Mouse (Mus musculus) midbrain, embryonic 16.5 days (tissue): ENCODE results near the gene Foxp1. TPM values are rescaled to one million over a fixed set of nuclear protein-coding genes. Genes with fewer than 3 reads are reported as not detected.
A peak's percentile ranks its signal among the peaks of the same experiment; 100 is the strongest.

Experiments
- ATAC-seq: fragments of 200-750 bp; cut with Nextera tagmentation; 2 replicates; pipeline ENCODE4 v1.8.0; 2017; ENCODE audit warnings: moderate TSS enrichment
- H3K27ac ChIP-seq: fragments of 300-500 bp; sonication (generic); 2 replicates; pipeline ENCODE4 v1.5.1; 2014; ENCODE audit warnings: mild to moderate bottlenecking, low read length, mixed read lengths
- H3K27me3 ChIP-seq: fragments of 300-500 bp; sonication (generic); 2 replicates; pipeline ENCODE4 v1.6.1; 2014; ENCODE audit warnings: low read depth, low read length, mixed read lengths; ENCODE audit not compliant: control insufficient read depth, insufficient read depth
- H3K36me3 ChIP-seq: fragments of 300-500 bp; sonication (generic); 2 replicates; pipeline ENCODE4 v1.6.1; 2014; ENCODE audit warnings: mild to moderate bottlenecking, low read length, moderate library complexity, mixed read lengths; ENCODE audit not compliant: control insufficient read depth, insufficient read depth
- H3K4me1 ChIP-seq: fragments of 300-500 bp; sonication (generic); 2 replicates; pipeline ENCODE4 v1.6.1; 2014; ENCODE audit warnings: mild to moderate bottlenecking, low read length, mixed read lengths; ENCODE audit not compliant: control insufficient read depth, insufficient read depth
- H3K4me2 ChIP-seq: fragments of 300-500 bp; sonication (generic); 2 replicates; pipeline ENCODE4 v1.6.1; 2014; ENCODE audit warnings: mild to moderate bottlenecking, low read length, mixed read lengths
- H3K4me3 ChIP-seq: fragments of 300-500 bp; sonication (generic); 2 replicates; pipeline ENCODE4 v1.5.1; 2014; ENCODE audit warnings: low read depth, mild to moderate bottlenecking, low read length, moderate library complexity, mixed read lengths
- H3K9ac ChIP-seq: fragments of 300-500 bp; sonication (generic); 2 replicates; pipeline ENCODE4 v1.6.1; 2014; ENCODE audit warnings: low read depth, low read length, mixed read lengths
- H3K9me3 ChIP-seq: fragments of 300-500 bp; sonication (generic); replicated peaks from 2 replicates; pipeline ENCODE4 v1.6.1; 2014; ENCODE audit warnings: mild to moderate bottlenecking, low read length, mixed read lengths; ENCODE audit not compliant: control insufficient read depth, poor library complexity, severe bottlenecking
- WGBS: fragments of 180-500 bp; shearing (Covaris S2); extraction: QIAGEN DNeasy Blood & Tissue Kit; methylation state at CpG from one replicate; pipeline ENCODE4 v1.1.7; 2014; 5-methylcytosine and 5-hydroxymethylcytosine counted together
- polyA plus RNA-seq: library from polyadenylated mRNA; unstranded; fragments of >200 nt; fragmentation: Nextera tagmentation; extraction: Ambion mirVana; gene quantifications from 2 replicates; pipeline ENCODE4 v1.2.1, GENCODE M21; 2015

Gene Foxp1
- polyA plus RNA-seq, 1 experiment from 2014 or later, result 79.8 TPM

DNA sequence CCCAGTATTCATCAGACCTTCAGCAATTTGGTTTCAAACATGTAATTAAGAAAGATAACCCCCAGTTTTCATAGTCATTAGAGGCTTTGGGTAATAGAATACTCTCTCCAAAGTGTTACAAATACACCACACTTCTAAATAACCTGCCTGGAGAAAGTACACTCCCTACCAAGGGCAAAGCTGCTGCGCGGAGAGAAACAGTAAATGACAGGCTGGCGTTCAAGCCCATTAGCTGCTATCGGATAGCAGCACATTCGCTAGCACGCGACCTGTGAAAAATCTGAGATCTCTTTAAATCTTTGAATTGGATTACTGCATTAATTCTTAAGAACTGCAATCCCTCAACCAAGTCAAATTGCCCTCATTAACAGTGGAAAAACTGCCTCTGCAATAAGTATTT lies 418.1 kb downstream of the Foxp1 start:
- H3K4me3 ChIP-seq, result no peak overlapping the region
- H3K4me1 ChIP-seq, result peaks cover 10% of the 10 kb centered on the region
- H3K36me3 ChIP-seq, result no peaks in the 10 kb centered on the region
- no peaks in the 10 kb centered on the region for H3K27me3 ChIP-seq
- H3K9ac ChIP-seq, result no peak overlapping the region
- WGBS, result 36% methylated on average over 7 of the region's 7 CpGs
- H3K9me3 ChIP-seq, result no peaks in the 10 kb centered on the region
- ATAC-seq, result no peak
- no peak overlapping the region for H3K27ac ChIP-seq
- H3K4me2 ChIP-seq, result no peak overlapping the region

DNA sequence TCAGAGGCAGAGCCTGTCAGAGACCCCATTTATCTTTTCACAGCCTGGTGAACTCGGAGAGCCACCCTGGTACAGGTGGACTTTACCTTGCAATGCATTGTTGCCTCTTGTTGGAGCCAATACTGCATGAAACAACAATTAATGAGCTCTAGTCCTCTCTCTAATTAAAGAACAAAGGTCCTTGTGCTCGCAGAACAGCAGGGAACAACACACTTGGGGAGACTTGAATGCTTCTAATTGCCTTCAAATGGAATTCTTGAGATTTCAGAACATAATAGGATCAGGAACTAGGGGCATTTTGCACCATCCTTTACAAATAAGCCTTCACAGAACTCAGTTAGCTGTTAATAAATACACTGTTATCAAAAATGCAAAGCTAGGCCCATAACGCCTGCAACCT lies 418.6 kb downstream of the Foxp1 start:
- no peak for ATAC-seq
- Histone ChIP-seq H3K36me3 (no peaks in the 10 kb centered on the region), H3K4me2 (no peak overlapping the region), H3K9me3 (no peaks in the 10 kb centered on the region), H3K4me3 (no peak overlapping the region), H3K27ac (no peak overlapping the region), H3K9ac (no peak overlapping the region), H3K4me1 (peaks cover 10% of the 10 kb centered on the region), H3K27me3 (no peaks in the 10 kb centered on the region)
- WGBS, result 47% methylated on average over 3 of the region's 3 CpGs

DNA sequence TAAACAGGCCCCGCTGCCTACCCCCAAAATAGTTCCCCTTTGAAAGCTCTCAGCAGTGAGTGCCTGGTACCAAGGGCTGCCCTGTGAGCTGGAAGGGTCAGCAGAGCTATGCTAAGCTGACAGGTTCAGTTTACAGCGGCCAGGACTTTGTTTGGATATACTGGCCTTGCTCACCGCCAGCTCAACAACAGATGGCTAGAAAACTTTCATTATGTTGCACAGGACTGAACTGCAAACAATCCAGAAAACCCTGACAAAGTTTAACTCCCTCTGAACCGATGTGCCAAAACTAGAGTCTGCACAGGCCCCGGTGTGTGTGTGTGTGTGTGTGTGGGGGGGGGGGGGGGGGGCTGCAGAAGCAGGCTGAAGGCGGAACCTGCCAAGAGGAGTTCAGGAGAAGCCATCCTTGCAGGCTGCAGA lies 421.0 kb downstream of the Foxp1 start:
- no peak overlapping the region for H3K9ac ChIP-seq
- no peaks in the 10 kb centered on the region for H3K27me3 ChIP-seq
- H3K4me1 ChIP-seq, result peaks cover 12% of the 10 kb centered on the region
- WGBS, result 4% methylated on average over 5 of the region's 6 CpGs
- no peak overlapping the region for H3K4me3 ChIP-seq
- no peak overlapping the region for H3K27ac ChIP-seq
- H3K9me3 ChIP-seq, result no peaks in the 10 kb centered on the region
- H3K36me3 ChIP-seq, result no peaks in the 10 kb centered on the region
- no peak overlapping the region for H3K4me2 ChIP-seq
- no peak for ATAC-seq

DNA sequence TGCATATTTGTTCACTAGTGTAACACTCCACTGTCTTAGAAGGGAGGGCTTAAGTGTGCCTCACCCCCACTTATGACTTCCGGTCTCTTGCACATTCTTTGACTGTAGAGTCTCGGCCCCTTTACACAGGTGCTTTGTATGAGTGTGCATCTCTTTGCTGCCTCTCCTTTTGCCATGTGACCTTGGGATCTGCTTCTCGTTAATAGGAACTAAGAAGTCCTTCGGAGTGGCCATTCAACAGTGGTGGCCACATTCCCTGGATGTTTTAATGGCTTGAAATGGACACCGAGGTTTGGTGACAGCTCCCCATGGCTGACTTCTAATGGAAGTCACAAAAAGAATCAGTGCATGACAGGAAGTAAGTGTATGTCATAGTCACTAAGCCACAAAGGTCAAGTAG lies 422.2 kb downstream of the Foxp1 start:
- no peak for ATAC-seq

DNA sequence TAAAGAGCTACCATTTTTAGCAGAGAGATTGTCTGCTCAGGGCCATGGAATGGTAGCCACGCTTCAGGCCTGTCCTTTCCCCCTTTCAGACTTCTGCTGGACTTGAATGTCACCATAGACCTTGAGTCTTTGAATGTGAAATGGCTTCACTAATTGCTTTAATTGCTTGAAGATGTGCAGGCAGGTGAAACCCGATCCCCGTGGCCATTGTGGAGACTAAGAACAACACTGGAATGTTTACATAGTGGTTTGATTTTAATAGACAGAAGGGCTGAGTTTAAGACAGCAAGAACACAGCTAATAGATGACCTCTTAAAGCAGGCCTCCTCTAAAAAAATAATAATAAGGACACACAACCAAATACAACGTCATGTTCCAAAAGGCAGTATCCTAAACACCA lies 422.7 kb downstream of the Foxp1 start:
- Histone ChIP-seq H3K4me2 (no peak overlapping the region), H3K9me3 (no peaks in the 10 kb centered on the region), H3K4me1 (peaks cover 24% of the 10 kb centered on the region), H3K27ac (no peak overlapping the region), H3K27me3 (no peaks in the 10 kb centered on the region), H3K36me3 (no peaks in the 10 kb centered on the region), H3K9ac (no peak overlapping the region), H3K4me3 (no peak overlapping the region)
- no peak for ATAC-seq
- WGBS, result 73% methylated on average over 4 of the region's 4 CpGs

More for the DNA sequence above, 422.2 kb downstream of the Foxp1 start:
- peaks cover 20% of the 10 kb centered on the region for H3K4me1 ChIP-seq
- no peaks in the 10 kb centered on the region for H3K36me3 ChIP-seq
- no peaks in the 10 kb centered on the region for H3K27me3 ChIP-seq
- H3K9me3 ChIP-seq, result no peaks in the 10 kb centered on the region
- no peak overlapping the region for H3K4me3 ChIP-seq
- H3K4me2 ChIP-seq, result no peak overlapping the region
- no peak overlapping the region for H3K9ac ChIP-seq
- no peak overlapping the region for H3K27ac ChIP-seq
- WGBS, result 64% methylated on average over 5 of the region's 5 CpGs

DNA sequence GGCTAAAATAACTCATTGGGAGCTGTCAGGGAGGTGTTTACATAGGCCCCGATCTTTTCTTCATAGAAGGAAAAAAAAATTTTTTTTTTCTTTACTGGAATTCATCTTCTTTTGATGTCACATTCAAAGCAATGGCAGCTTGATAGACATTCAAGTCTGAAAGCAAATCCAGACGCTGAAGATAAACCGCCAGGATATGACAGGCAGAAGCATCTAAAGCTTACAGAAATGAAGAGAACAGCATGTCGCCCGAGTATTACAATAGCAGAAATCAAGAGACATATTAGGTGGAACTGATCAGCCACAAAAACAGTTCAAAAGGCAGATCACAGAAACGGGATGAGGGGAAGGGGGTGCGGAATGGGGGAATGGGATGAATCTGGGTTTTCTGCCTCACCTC lies 425.3 kb downstream of the Foxp1 start:
- Histone ChIP-seq H3K27ac (no peak overlapping the region), H3K9me3 (no peaks in the 10 kb centered on the region), H3K4me2 (0 out of 2 replicates have a peak overlapping the region, but pooled peaks have one; percentile 1), H3K4me1 (peaks cover 21% of the 10 kb centered on the region), H3K9ac (no peak overlapping the region), H3K4me3 (no peak overlapping the region), H3K27me3 (no peaks in the 10 kb centered on the region), H3K36me3 (no peaks in the 10 kb centered on the region)
- peak; percentile 49; the same call in 1 of the 2 replicates for ATAC-seq
- WGBS, result 19% methylated on average over 7 of the region's 7 CpGs

DNA sequence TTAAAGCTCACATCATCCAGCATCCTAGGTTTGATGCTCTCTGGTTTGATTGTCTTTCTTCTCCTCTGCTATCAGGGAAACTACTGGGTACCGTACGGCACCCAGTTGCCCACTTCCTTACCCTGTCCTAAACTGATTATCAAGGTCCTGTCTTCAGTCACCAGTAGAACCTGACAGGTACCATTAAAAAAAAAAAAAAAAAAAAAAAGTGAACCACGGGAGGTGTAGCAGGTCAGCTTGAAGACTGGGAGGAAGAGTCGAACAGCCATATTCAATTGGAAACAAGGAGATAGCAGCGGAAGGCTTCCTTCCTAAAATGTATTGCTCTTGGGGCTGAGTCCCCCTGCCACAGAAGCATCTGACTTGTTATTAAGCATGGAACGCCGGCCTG lies 425.8 kb downstream of the Foxp1 start:
- peaks cover 20% of the 10 kb centered on the region for H3K4me1 ChIP-seq
- WGBS, result 54% methylated on average over 7 of the region's 7 CpGs
- no peaks in the 10 kb centered on the region for H3K36me3 ChIP-seq
- no peak overlapping the region for H3K9ac ChIP-seq
- H3K4me2 ChIP-seq, result no peak overlapping the region
- H3K27me3 ChIP-seq, result no peaks in the 10 kb centered on the region
- no peak overlapping the region for H3K4me3 ChIP-seq
- ATAC-seq, result no peak
- H3K9me3 ChIP-seq, result no peaks in the 10 kb centered on the region
- H3K27ac ChIP-seq, result no peak overlapping the region

DNA sequence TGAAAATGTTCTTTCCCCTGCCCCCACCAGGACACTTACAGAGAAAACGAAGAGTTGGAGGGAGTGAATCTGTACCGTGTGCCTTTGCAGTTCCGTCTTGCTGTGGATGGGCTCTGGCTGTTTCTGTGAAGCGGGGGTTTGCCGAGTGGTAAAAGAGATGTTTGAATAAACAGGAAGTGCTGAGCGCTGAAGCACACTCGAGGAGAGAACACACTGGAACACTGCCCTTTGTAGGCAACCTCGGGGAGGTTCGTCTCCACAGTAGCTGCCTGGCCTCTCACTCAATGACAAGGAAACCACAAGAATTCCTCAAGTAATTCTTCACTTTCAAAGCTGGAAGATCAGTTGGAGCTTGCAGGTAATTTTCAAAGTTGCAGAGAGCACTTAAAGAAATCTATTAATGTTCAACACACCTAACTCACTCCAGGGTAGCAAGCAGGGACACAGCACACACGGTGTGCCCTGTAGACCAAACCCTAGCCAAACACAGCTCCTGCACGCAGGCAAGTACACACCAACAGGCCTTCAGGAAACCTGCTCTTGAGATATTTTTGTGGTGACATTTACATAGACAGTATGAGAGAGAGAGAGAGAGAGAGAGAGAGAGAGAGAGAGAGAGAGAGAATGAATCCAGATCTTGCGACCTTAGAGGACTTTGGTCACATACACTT lies 426.3 kb downstream of the Foxp1 start:
- Histone ChIP-seq H3K4me2 (peak overlapping the region; percentile 37), H3K27ac (no peak overlapping the region), H3K27me3 (no peaks in the 10 kb centered on the region), H3K9me3 (no peaks in the 10 kb centered on the region), H3K36me3 (no peaks in the 10 kb centered on the region), H3K9ac (no peak overlapping the region), H3K4me1 (peaks cover 17% of the 10 kb centered on the region), H3K4me3 (no peak overlapping the region)
- WGBS, result 32% methylated on average over 12 of the region's 12 CpGs
- no peak for ATAC-seq

DNA sequence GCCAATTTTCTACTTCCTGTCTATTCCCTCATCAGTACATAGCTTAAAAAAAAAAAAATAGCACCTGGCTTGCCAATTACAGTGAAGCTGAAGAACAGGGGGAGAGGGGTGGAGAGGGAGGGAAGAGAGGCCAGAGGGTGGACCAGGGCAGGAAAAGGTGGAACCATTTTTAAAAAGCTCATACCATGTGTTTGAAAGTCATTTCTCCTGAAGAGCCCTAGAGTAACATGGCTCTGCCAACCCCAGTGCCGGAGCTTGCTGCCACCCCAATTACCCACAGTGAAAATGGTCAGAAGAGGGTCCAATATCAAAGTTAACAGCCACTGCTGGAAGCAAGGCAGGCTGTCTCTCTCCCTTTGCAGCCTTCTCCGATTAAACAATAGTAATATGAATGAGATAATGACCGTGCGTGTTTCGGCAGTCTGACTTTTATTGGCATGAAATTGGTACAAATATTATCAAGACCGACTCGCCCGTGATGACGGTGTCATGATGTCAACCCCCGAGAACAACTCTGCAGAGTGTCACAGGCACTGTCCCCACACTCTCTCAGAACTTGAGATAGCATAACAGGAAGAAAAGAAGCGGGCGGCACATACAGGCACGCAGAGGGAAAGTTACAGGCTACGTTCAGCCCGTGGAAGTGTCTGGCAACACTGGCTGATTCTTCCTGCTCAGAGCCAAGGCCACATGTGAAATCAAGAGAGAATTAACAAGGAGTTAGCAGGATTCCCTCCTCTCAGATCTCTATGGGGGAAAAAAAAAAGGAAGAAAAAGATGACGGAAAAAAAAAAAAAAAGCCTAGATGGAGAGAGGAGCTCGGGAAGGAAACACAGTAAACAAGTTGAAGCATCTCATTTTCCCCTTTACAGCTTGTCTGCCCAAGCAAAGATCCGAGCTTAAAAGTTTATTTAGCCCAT lies 427.1 kb downstream of the Foxp1 start:
- peaks cover 17% of the 10 kb centered on the region for H3K4me1 ChIP-seq
- no peak for ATAC-seq
- H3K36me3 ChIP-seq, result no peaks in the 10 kb centered on the region
- no peaks in the 10 kb centered on the region for H3K9me3 ChIP-seq
- 0 out of 2 replicates have a peak overlapping the region, but pooled peaks have one; percentile 2 for H3K9ac ChIP-seq
- peak overlapping the region; percentile 37 for H3K4me2 ChIP-seq
- H3K4me3 ChIP-seq, result no peak overlapping the region
- no peak overlapping the region for H3K27ac ChIP-seq
- no peaks in the 10 kb centered on the region for H3K27me3 ChIP-seq
- 25% methylated on average over 18 of the region's 18 CpGs for WGBS
